Mouse (Mus musculus) kidney, postnatal 10 days (tissue): ENCODE data around the gene Ceacam16.

Experiments used
- DNase-seq: peaks from one replicate; pipeline ENCODE4 v3.0.0; 2021; ENCODE audit warnings: mixed read lengths

Ceacam16 gene

GRCm38 (mm10) chr7:19842885-19843504 is 18.1 kb downstream of the Ceacam16 start:
- DNase-seq: peak; percentile 79

GRCm38 (mm10) chr7:19841686-19842413 is 19.2 kb downstream of the Ceacam16 start:
- DNase-seq: no peak

GRCm38 (mm10) chr7:19840936-19841335 is 20.2 kb downstream of the Ceacam16 start:
- DNase-seq: no peak

- DNase-seq: no peak
Measured at GRCm38 (mm10) chr7:19840371-19840770, 20.7 kb downstream of the Ceacam16 start.

- no peak for DNase-seq
Measured at GRCm38 (mm10) chr7:19836843-19837242, 24.3 kb downstream of the Ceacam16 start.

- no peak for DNase-seq
Measured at GRCm38 (mm10) chr7:19834055-19834454, 27.0 kb downstream of the Ceacam16 start.

- DNase-seq: no peak
Measured at GRCm38 (mm10) chr7:19831837-19832236, 29.3 kb downstream of the Ceacam16 start.

GRCm38 (mm10) chr7:19830682-19831156 is 30.4 kb downstream of the Ceacam16 start:
- DNase-seq: peak; percentile 90

GRCm38 (mm10) chr7:19829694-19830093 is 31.4 kb downstream of the Ceacam16 start:
- no peak for DNase-seq

- DNase-seq: peak; percentile 32
Measured at GRCm38 (mm10) chr7:19826756-19827155, 34.3 kb downstream of the Ceacam16 start.

- DNase-seq: peak; percentile 97
Measured at GRCm38 (mm10) chr7:19824182-19824973, 36.7 kb downstream of the Ceacam16 start.

- DNase-seq: peak; percentile 47
Measured at GRCm38 (mm10) chr7:19823256-19824181, 37.6 kb downstream of the Ceacam16 start.

GRCm38 (mm10) chr7:19822604-19823058 is 38.5 kb downstream of the Ceacam16 start, which contains the start of gene Bcl3:
Bcl3 (minus strand) TSS chr7:19822770.
- DNase-seq: peak; percentile 84

- no peak for DNase-seq
Measured at GRCm38 (mm10) chr7:19822193-19822592, 38.9 kb downstream of the Ceacam16 start.

- no peak for DNase-seq
Measured at GRCm38 (mm10) chr7:19821633-19822032, 39.5 kb downstream of the Ceacam16 start.

GRCm38 (mm10) chr7:19820347-19821048 is 40.6 kb downstream of the Ceacam16 start:
- DNase-seq: no peak

- no peak for DNase-seq
Measured at GRCm38 (mm10) chr7:19818875-19819274, 42.2 kb downstream of the Ceacam16 start.

GRCm38 (mm10) chr7:19818440-19818839 is 42.7 kb downstream of the Ceacam16 start:
- DNase-seq: no peak

- DNase-seq: peak; percentile 85
Measured at GRCm38 (mm10) chr7:19817382-19818105, 43.6 kb downstream of the Ceacam16 start.

- DNase-seq: peak; percentile 95
Measured at GRCm38 (mm10) chr7:19816224-19816771, 44.8 kb downstream of the Ceacam16 start.
